Mouse (Mus musculus): Measurements from ENCODE around the gene Jam3. TPM values are rescaled to one million over a fixed set of nuclear protein-coding genes. Genes with fewer than 3 reads are reported as not detected.

The Jam3 gene
- polyA plus RNA-seq, 1 experiment = not detected

GRCm38 (mm10) chr9:27148631-27149471, 6.4 kb downstream of the Jam3 start:
- no peak overlapping the region for H3K4me3 ChIP-seq (ENCODE audit: insufficient read depth, low read depth, low read length)
- 40% methylated on average over 18 of the region's 18 CpGs for WGBS
- no peak overlapping the region for H3K27ac ChIP-seq (ENCODE audit: insufficient read depth, low read depth, low read length)
- H3K4me1 ChIP-seq (ENCODE audit: control insufficient read depth, insufficient read depth, low read length) = peaks cover 10% of the 10 kb centered on the region
- TF ChIP-seq POLR2A (IDR thresholded peaks at IDR 0.05; ENCODE audit: insufficient read depth, low read depth, low read length) (no peak), CTCF (IDR thresholded peaks at IDR 0.05; ENCODE audit: insufficient read depth, low read depth, low read length) (no peak)

GRCm38 (mm10) chr9:27147946-27148345, 7.3 kb downstream of the Jam3 start:
- TF ChIP-seq CTCF (IDR thresholded peaks at IDR 0.05; ENCODE audit: insufficient read depth, low read depth, low read length) = no peak
- no peak for TF ChIP-seq POLR2A (IDR thresholded peaks at IDR 0.05; ENCODE audit: insufficient read depth, low read depth, low read length)
- 91% methylated on average over 8 of the region's 8 CpGs for WGBS
- Histone ChIP-seq H3K27ac (ENCODE audit: insufficient read depth, low read depth, low read length) (no peak overlapping the region), H3K4me1 (ENCODE audit: control insufficient read depth, insufficient read depth, low read length) (peaks cover 10% of the 10 kb centered on the region), H3K4me3 (ENCODE audit: insufficient read depth, low read depth, low read length) (no peak overlapping the region)

GRCm38 (mm10) chr9:27146826-27147225, 8.4 kb downstream of the Jam3 start:
- Histone ChIP-seq H3K4me3 (ENCODE audit: insufficient read depth, low read depth, low read length) (no peak overlapping the region), H3K4me1 (ENCODE audit: control insufficient read depth, insufficient read depth, low read length) (peaks cover 10% of the 10 kb centered on the region), H3K27ac (ENCODE audit: insufficient read depth, low read depth, low read length) (no peak overlapping the region)
- WGBS = 77% methylated on average over 2 of the region's 2 CpGs
- no peak for TF ChIP-seq POLR2A (IDR thresholded peaks at IDR 0.05; ENCODE audit: insufficient read depth, low read depth, low read length)
- TF ChIP-seq CTCF (IDR thresholded peaks at IDR 0.05; ENCODE audit: insufficient read depth, low read depth, low read length) = no peak

- TF ChIP-seq CTCF (IDR thresholded peaks at IDR 0.05; ENCODE audit: insufficient read depth, low read depth, low read length) = no peak
- TF ChIP-seq POLR2A (IDR thresholded peaks at IDR 0.05; ENCODE audit: insufficient read depth, low read depth, low read length) = no peak
- H3K4me1 ChIP-seq (ENCODE audit: control insufficient read depth, insufficient read depth, low read length) = peaks cover 10% of the 10 kb centered on the region
- WGBS = 84% methylated on average over 5 of the region's 5 CpGs
- H3K4me3 ChIP-seq (ENCODE audit: insufficient read depth, low read depth, low read length) = no peak overlapping the region
- no peak overlapping the region for H3K27ac ChIP-seq (ENCODE audit: insufficient read depth, low read depth, low read length)
These were observed 10.2 kb downstream of the Jam3 start for GRCm38 (mm10) chr9:27144996-27145395.

DNA sequence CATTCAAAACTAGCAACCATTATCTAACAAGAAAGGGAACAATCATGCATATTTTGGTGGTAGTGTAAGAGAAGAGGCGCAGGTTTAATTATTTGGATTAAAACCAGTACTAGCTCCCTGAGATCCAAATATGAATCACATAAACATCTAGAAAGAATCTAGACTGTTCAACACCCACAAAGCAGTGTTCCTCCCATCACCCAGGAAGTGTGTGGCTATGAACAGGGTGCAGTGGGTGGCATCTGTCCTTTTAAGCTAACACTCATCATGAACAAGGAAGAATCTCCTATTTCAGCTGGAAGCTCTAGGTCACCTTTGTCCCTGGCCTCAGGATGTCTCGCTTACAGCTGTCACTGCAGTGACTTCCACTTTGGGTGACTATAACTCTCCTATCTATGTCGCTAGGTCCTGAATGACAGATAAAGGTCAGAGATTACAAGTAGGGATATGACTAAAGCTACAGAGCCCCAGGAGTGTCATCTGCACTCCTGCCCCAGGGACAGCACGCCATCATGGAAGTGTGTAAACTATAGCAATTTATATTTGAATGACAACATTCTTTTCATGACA, 10.9 kb downstream of the Jam3 start:
- Histone ChIP-seq H3K4me3 (ENCODE audit: insufficient read depth, low read depth, low read length) (no peak overlapping the region), H3K27ac (ENCODE audit: insufficient read depth, low read depth, low read length) (no peak overlapping the region), H3K4me1 (ENCODE audit: control insufficient read depth, insufficient read depth, low read length) (peaks cover 10% of the 10 kb centered on the region)
- TF ChIP-seq CTCF (IDR thresholded peaks at IDR 0.05; ENCODE audit: insufficient read depth, low read depth, low read length) (no peak), POLR2A (IDR thresholded peaks at IDR 0.05; ENCODE audit: insufficient read depth, low read depth, low read length) (no peak)
- WGBS = 93% methylated on average over 4 of the region's 4 CpGs

GRCm38 (mm10) chr9:27140432-27141065, 14.7 kb downstream of the Jam3 start:
- WGBS = 89% methylated on average over 10 of the region's 10 CpGs
- H3K4me1 ChIP-seq (ENCODE audit: control insufficient read depth, insufficient read depth, low read length) = no peaks in the 10 kb centered on the region
- H3K4me3 ChIP-seq (ENCODE audit: insufficient read depth, low read depth, low read length) = no peak overlapping the region
- no peak for TF ChIP-seq CTCF (IDR thresholded peaks at IDR 0.05; ENCODE audit: insufficient read depth, low read depth, low read length)
- TF ChIP-seq POLR2A (IDR thresholded peaks at IDR 0.05; ENCODE audit: insufficient read depth, low read depth, low read length) = no peak
- no peak overlapping the region for H3K27ac ChIP-seq (ENCODE audit: insufficient read depth, low read depth, low read length)

- no peaks in the 10 kb centered on the region for H3K4me1 ChIP-seq (ENCODE audit: control insufficient read depth, insufficient read depth, low read length)
- H3K4me3 ChIP-seq (ENCODE audit: insufficient read depth, low read depth, low read length) = no peak overlapping the region
- 93% methylated on average over 8 of the region's 8 CpGs for WGBS
- TF ChIP-seq CTCF (IDR thresholded peaks at IDR 0.05; ENCODE audit: insufficient read depth, low read depth, low read length) (no peak), POLR2A (IDR thresholded peaks at IDR 0.05; ENCODE audit: insufficient read depth, low read depth, low read length) (no peak)
- H3K27ac ChIP-seq (ENCODE audit: insufficient read depth, low read depth, low read length) = no peak overlapping the region
These were observed 18.6 kb downstream of the Jam3 start for GRCm38 (mm10) chr9:27136651-27137050.

GRCm38 (mm10) chr9:27135372-27135771, 19.8 kb downstream of the Jam3 start:
- H3K4me1 ChIP-seq (ENCODE audit: control insufficient read depth, insufficient read depth, low read length) = no peaks in the 10 kb centered on the region
- TF ChIP-seq CTCF (IDR thresholded peaks at IDR 0.05; ENCODE audit: insufficient read depth, low read depth, low read length) (no peak), POLR2A (IDR thresholded peaks at IDR 0.05; ENCODE audit: insufficient read depth, low read depth, low read length) (no peak)
- 88% methylated on average over 7 of the region's 7 CpGs for WGBS
- H3K4me3 ChIP-seq (ENCODE audit: insufficient read depth, low read depth, low read length) = no peak overlapping the region
- no peak overlapping the region for H3K27ac ChIP-seq (ENCODE audit: insufficient read depth, low read depth, low read length)

DNA sequence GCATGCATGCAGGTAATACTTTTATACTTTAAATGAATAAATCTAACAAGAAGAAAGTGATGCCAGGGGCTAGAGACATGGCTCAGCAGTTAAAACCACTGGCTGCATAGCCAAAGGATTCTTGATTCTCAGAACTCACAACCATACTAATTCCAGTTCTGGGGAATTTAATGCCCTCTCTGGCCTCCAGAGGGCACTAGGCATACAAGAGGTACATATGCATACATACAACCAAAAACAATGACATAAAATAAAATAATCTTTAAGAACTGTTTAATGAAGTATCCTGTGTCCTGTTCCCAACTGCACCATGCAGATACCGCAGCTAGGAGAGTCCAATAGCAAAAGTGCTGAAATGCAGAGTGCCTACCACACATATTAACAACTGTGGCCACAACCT, 20.8 kb downstream of the Jam3 start:
- TF ChIP-seq POLR2A (IDR thresholded peaks at IDR 0.05; ENCODE audit: insufficient read depth, low read depth, low read length) (no peak), CTCF (IDR thresholded peaks at IDR 0.05; ENCODE audit: insufficient read depth, low read depth, low read length) (no peak)
- Histone ChIP-seq H3K27ac (ENCODE audit: insufficient read depth, low read depth, low read length) (no peak overlapping the region), H3K4me1 (ENCODE audit: control insufficient read depth, insufficient read depth, low read length) (no peaks in the 10 kb centered on the region), H3K4me3 (ENCODE audit: insufficient read depth, low read depth, low read length) (no peak overlapping the region)
- WGBS = 67% methylated on average over 1 of the region's 1 CpGs
